Mouse (Mus musculus) testis, postnatal 10 days (tissue): ENCODE results near the gene Clptm1.

Experiments
- DNase-seq: peaks from one replicate; pipeline ENCODE4 v3.0.0; 2021; ENCODE audit warnings: low spot score

The Clptm1 gene

DNA sequence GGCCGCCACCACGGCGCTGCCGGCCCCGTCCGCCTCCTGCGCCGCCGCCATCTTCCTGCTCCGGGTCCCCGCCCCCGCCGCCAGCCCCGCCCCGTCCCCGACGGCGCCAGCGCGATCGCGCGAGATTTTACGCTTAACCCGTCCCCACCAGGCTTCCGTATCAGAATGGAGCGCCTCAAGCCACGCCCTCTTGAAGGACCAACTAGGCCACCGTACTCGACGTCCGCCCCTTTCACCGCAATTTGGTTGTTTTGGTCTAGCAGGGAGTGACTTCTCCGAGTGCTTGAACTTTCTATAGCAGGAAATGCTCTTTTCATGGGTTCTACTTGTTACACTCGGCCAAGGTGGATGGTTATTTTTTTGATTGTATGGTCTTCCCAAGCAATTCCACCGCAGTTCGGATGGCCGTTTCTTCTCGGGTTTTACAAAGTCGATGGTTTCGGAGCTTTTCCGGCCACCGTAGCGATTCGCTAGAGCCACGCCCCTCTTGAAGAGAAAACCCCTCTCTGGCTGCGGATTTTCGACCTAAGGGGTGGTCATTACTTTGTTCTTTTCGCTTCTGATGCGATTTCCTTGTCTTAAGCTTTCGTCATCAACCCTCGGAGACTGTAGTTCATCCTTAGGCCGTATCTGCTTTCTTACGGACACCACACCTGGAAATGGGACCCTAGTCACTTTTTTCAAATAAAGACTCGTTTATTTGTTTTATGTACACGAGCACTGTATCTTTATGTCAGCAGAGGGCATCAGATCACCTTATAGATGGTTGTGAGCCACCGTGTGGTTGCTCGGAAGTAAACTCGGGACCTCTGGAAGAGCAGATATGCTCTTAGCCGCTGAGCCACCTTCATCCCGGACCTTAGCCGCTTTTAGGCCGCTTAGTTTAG lies at the start of gene Clptm1:
Gene Clptm1, minus strand, starts transcription at position 79 of the 887 bp plus-strand sequence.
- DNase-seq = peak; percentile 98

DNA sequence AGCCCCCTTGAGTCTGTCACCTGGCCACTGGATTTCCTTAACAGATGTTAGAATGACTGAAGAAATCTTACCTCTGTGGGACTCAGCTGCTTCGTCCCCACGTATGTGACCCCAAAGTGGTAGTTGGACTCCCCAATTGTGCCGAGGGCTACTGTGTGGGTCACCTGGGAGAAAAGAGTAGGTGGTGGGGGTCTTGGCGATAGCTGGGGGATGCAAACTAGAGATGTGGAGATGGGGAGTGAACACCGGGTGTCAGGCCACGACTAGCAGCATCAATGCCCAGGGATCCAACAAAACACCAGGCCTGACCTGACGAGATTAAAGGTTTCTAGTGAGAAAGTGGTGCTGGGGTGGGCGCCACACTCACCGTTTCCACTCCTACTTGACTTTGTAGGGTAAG lies 48.8 kb upstream of the Clptm1 start:
- no peak for DNase-seq

DNA sequence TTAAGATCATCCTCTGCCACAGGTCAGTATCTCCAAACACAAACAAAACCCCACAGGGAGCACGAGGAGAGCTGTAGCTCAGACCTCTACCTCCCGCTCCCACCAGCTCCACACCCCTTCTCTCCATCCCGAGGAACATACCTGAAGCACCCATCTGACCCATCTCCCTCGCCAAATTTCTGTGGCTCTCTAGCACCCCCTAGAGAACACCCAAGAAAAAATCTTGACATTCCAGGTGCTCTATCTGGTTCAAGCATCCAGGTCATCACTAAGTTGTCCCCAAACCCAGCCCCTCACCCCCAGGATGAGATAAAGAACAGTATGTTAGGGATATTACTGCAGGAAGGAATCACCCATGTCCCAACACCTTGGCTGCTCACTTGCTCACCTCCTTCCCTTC lies 48.4 kb upstream of the Clptm1 start:
- DNase-seq = no peak

DNA sequence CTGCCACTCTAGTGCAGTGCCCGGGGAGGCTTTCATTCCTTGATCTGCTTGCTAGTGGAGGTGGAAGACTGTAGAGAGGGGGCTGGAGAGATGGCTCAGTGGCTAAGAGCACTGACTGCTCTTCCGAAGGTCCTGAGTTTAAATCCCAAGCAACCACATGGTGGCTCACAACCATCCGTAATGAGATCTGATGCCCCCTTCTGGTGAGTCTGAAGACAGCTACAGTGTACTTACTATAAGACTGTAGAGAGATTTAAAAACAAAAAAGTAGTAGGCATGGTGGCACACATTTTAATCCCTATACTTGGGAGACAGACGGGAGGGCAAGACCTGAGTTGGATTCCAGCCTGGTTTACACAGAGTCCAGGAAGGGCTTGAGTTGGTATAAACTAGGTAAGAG lies 47.6 kb upstream of the Clptm1 start:
- no peak for DNase-seq

DNA sequence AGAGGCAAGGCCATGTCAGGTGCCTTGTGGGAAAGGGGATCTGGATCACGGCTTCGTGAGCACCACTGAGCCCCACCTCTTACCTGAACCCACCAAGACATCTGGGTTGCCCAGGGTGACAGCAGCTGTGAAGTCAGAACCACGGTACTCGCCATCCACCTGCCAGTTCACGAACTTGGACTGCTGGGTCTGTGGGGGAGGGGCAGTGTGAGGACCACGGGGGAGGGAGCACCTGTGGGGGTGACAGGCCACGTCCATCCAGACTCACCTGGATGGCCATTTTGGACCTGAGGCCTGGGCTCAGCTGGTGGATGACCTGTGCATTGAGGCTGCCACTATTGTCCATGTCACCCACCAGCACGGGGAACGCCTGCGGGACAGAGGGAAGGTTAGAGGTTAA lies 45.8 kb upstream of the Clptm1 start:
- peak; percentile 64 for DNase-seq

DNA sequence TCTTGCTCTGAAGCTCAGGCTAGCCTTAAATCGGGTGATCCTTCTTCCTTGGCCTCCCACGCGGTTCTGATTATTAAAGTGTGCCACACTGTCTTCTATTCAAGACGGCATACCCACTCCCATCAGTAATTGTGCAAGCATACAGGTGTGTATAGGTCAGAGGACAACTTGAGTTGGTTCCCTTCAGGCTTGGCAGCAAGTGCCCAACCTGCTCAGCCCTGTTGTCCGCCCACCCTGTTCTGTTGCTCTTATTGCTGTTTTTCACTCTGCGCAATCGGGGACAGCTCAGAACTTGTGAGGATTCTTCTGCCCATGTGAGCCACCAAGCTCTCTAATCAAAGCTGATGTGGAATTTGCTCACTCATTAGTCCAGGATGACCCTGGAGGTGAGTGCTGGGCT lies 40.4 kb upstream of the Clptm1 start:
- no peak for DNase-seq

DNA sequence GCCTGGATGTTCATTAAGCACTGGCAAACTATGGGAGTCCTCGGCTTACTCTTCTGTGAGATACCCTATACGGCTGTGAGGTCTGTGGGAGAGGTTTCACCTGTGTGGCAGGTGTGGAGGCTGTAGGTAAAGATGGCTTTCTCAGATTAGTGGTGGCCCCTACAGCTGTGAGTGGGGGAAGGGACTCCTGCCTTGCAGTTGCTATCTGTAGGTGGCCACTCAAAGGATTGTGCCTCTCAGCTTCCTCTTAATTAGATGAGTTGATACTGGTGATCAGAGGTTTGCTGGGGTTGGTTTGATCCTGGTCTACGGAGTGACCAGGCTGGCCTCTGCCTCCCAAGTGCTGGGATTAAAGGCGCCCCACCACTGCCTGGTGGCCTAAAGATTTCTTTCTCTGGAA lies 39.6 kb upstream of the Clptm1 start:
- no peak for DNase-seq

DNA sequence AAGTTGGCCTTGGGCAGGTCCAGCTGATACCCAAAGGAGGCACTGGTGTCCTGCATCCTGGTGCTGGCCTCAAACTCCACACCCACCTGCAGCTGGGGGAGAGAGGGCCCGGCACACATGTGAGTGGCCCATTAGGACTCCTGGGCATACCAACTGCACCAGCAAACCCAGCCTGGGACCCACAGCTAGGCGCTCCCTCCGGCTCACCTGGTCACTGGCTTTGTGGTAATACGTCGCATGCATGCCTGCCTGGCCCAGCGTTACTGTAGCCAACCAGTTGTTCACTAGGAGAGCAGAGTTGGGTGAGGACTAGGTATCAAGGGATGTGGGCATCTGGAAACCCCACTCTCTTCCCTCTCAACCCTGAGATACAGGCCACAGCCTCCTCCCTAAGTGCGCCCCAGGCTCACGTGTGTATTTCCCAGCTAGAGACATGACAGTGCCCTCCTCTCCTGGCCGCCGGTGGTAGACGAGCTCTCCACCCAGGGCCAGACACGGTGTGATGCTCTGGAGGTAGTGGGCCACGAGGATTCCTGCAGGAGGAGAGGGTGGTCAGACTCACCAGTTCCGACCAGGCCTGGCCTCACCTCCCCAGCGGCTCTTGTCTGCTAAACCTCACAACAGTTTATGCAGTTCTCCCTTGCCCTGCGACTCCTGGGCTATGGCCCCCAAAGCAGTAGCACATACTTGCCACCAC lies 38.2 kb upstream of the Clptm1 start:
- no peak for DNase-seq

DNA sequence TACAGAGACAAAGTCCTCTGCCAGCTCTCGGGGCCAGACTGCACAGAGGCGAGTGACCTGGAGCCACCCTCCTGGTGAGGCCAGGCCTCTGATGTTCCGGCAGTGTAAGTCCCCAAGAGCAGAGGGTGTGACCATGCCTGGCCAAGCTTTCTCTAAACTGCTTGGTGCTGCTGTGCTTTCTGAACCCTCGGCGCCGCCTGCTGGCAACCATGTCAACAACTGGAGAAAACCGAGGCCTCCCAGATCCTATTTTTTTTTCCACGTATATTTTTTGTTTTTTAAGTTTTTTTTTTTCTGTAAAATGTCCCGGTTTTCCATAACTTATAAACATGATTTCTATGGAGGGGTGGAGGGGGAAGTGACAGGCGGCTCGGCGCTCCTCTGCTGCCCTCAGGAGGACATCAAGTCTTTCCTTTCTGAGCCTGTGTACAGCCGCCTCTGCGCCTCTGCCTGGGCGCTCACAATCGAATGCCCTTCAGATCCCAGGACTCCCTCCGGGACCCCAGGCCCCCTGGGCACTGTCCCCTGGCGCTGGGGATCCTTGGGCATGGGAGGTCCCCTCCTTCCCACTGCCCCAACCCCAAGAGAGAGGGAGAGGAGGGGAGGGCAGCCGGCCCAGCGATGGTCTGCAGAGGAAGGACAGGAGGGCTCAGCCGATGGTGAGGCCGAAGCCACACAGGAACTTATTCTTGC lies 36.4 kb upstream of the Clptm1 start:
- DNase-seq = peak; percentile 86

DNA sequence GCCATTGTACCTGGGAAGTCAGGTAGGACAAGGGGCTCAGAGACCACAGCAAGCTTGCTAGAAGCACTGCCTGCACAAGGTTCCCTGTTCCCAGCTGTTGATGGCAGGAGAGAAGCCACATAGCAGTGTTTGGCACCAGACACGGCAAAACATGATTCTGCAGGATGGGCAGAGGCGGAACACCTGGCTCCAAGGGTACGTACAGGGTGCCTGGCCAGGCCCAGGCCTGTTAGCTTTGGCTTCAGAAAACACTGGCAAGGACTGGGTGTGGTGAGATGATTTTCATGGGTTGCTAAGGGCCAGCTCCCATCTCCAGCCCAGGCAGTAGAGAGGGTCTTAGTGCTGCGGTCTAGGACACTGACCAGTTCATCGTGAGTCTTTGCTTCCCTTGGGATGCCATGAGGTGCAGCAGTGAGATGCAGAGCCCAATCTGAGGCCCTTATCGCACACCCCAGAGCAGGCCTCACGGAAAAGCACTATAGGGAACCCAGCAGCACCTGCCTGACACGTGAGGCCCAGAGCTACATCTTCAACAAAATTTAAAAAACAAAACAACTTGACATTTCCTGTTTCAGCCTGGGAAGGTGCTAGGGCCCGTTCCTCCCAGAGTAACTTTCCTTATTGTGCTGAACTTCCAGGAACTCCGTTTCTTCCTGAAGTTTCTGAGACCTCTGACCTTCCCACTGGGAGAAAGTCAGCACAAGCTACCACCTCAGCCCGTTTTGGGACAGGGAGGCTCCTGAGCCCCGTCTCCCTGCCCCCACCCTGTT lies 35.7 kb upstream of the Clptm1 start:
- DNase-seq = no peak

DNA sequence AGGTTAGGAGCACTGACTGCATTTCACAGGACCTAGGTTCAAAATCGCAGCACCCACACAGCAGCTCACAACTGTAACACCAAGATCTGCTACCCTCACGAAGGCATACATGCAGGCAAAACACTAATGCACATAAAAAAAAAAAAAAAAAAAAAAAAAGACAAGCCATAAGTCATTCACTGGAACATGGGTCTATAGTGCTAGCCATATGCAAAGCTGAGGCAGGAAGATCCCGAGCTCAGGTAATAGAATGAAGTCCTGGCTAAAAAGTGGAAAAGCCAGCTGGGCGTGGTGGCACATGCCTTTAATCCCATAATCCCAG lies 35.0 kb upstream of the Clptm1 start:
- DNase-seq = no peak

DNA sequence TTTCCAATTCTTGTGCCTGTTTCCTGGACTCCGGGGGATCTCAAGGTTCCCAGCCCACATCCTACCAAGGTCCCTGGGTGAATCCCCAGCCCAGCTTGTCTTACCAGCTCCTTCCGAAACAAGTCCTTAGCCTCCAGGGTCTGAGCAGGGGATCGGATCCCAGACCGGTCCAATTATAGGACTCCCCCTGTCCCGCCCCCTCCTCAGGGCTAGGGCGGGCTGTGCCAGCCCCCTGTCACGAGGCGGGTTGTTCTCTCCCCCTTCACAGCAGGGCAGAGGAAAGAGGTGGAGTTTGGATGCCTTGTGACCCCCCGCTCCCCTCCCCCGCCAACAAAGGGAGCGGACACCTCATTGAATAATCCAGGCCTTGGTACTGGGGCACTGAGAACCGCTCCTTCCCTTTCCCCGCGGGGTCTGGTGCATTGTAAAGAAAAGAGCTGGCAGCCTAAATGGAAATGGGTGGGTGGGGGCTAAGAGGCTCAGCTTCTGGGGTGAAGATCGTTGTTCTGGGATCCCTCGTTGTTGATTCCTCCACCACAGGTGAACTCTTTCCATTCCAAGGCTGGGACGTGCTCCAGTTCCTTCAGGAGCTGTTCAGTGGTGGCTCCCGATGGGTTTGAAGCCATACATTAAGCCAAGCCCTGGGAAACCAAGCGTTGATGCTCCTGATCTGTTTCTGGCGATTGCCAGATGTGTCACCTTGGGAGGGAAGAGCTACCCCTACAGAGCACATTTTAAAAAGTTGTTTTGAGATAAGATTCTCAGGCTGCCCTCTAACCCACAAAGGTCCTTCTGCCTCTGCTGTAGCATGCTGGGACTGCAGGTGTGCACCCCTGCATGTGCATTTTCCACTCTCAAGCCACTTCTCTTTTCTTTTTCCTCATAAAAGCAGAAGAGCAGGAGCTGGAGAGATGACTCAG lies 34.3 kb upstream of the Clptm1 start, which contains the start of gene Apoe:
Gene Apoe, minus strand, starts transcription at position 282 of the 920 bp plus-strand sequence.
- DNase-seq = peak; percentile 71

DNA sequence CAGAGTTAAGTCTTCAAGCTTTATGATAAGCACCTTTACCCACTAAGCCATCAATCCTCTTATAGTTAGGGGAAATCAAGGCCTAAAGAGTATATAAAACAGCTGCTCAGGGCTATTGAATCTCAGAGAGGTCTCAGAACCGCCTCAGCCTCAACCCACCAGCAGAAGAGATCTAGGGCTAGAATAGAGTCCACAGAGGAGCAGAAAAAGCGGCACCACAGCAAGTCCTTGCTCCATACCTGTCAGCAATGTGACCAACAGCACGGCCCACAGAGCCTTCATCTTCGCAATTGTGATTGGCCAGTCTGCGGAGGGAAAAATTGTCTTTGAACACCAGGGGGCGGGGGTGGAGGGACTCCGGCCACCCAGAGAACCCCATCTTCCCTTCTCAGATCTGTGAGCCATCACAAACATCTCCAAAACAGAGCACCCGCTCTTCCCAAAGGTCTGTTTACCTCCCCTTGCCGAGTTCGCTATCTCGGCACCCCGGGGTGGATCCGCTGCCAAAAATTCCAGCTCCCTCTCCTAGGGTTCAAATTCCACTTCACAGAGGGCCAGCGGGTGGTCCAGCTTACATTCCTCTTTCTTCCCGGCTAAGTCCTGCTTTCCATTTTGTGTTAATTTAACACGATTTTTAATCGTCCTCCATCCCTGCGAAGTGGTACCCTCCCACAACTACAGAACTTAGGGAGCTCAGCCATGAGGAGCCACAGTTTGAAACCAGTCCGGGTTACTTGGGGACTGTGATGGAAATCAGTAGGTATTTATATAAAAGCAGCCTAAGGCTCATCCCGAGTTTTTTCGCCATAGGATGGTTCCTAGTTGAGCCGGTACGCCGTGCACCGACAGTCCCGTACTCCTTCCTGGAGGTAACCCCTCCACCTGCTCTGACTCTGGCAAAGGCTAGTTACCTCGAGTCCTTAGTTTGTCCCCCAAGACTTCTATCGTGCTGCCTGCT lies 33.4 kb upstream of the Clptm1 start:
- peak; percentile 64 for DNase-seq

DNA sequence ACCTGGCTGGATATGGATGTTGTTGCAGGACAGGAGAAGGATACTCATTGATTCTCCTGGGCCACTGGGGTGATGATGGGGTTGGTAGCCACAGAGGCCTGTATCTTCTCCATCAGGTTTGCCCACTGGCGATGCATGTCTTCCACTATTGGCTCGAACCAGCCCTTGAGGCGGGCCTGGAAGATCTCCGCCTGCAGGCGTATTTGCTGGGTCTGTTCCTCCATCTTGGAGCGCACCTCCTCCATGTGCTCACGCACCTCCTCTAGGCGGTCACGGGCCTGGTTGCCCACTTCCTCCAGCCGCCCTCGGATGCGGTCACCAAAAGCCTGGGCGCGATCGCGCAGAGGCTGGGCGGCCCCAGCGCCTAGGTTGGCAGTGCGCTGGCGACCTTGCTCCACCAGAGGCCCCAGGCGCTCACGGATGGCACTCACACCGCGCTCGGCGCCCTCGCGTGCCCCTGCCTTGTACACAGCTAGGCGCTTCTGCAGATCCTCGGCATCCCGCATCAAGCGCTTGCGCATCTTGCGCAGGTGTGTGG lies 31.6 kb upstream of the Clptm1 start:
- no peak for DNase-seq

DNA sequence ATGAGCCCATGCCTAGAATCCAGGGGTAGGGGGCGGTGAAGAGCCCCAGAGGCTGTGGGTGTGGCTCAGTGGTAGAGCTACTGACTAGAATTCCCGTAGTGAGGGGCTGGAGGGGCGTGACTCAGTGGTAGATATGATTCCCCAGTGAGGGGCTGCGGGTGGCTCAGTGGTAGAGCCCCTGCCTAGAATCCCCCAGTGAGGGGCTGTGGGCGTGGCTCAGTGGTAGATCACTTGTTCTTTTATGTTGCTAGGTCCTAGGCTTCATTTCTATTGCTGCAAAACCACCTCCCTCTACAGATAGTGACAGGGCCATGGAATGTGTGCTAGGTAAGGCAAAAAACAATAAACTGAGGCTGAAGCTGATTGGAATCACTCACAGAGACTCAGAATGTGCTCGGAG lies 31.0 kb upstream of the Clptm1 start:
- no peak for DNase-seq

DNA sequence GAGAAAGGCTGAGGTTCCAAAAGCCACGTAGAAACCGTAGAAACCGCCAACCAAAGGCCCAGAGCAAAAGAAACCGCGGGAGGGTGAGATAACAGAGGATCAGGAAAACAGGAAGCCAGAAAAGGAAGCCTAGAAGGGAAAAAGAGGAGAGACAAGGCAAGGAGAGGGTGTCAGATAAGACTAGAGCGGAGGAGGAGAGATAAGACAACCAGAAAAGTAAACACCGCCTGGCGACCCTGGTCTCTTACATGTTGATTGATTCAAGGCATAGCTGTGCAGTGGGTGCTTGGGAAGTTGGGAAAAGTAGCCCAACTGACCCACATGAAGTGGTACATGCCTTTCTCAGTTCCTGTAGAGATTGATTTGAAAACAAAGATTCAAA lies 30.4 kb upstream of the Clptm1 start:
- no peak for DNase-seq

DNA sequence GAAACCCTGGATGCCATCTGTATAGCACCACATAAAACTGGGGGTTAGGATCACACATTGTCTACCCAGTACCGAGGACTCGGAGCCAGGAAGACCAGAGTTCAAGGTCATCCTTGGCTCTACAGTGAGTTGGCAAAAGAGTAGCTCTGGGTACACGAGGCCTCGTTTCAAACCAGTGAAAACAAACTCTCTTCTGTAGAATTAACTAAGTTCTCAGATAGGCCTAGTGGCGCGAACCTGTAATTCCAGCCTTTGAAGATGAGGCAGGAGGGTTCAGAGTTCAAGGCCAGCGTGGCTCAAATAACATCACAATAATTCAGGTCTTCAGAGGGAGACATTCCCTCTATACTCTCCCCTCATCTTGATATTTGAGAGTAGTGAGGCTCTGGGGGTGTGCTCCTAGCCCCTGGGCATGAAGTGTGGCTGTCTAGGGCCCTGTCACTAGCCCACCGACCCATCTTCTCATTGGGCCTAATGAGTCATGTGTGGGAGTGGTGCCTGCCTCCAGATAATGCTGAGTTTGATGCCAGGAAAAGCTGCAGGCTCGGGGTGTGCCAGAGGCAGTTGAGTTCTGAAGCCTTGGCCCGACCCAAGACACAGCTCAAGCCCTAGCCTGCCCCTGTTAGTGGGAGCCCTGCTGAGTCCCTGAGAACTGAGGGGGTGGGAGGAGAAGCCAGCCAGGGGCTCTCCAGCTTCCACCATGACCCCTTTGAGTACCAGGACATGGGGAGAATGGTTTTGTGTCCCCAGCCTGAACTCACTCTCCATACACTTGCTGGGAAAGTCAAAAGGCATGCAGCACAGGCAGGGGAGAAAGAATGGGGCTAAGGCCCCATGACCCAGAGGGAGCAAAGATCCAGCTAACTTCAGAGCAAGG lies 29.7 kb upstream of the Clptm1 start:
- DNase-seq = no peak

DNA sequence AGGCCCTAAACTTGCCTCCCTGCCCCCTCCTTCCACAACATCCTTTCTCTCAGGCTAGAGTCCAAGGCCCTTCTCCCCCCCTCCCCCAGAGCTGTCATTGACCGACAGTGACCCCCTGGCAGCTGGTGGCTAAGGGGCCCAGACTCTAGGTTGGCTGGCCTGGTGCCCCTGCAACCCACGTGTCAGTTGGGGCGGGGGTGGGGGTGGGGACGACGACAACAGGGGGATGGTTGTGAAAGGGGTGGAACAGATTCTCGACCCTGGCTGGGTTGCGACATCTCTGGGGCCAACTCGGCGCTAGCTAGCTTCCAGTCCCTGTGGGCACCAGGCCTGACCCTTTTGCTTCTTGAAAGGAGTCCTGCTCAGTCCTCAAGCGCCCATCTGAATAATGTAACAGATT lies 28.6 kb upstream of the Clptm1 start:
- DNase-seq = no peak
